Mouse (Mus musculus) neural tube, embryonic 12.5 days (tissue): ENCODE data around the gene Psmd1. TPM values are rescaled to one million over a fixed set of nuclear protein-coding genes. Genes with fewer than 3 reads are reported as not detected.

Source experiments
- ATAC-seq: fragments of 200-750 bp; cut with Nextera tagmentation; 2 replicates; pipeline ENCODE4 v1.8.0; 2017; ENCODE audit warnings: low read depth, mild to moderate bottlenecking, moderate TSS enrichment, moderate library complexity; ENCODE audit not compliant: low FRiP score
- H3K27ac ChIP-seq: fragments of 300-500 bp; sonication (generic); 2 replicates; pipeline ENCODE4 v1.5.1; 2016
- H3K27me3 ChIP-seq: fragments of 300-500 bp; sonication (generic); replicated peaks from 2 replicates; pipeline ENCODE4 v1.6.1; 2016; ENCODE audit warnings: mild to moderate bottlenecking
- H3K36me3 ChIP-seq: fragments of 300-500 bp; sonication (generic); 2 replicates; pipeline ENCODE4 v1.6.1; 2016; ENCODE audit warnings: mild to moderate bottlenecking
- H3K4me1 ChIP-seq: fragments of 300-500 bp; sonication (generic); 2 replicates; pipeline ENCODE4 v1.6.1; 2016
- H3K4me2 ChIP-seq: fragments of 300-500 bp; sonication (generic); replicated peaks from 2 replicates; pipeline ENCODE4 v1.6.1; 2016; ENCODE audit warnings: mild to moderate bottlenecking
- H3K4me3 ChIP-seq: fragments of 300-500 bp; sonication (generic); 2 replicates; pipeline ENCODE4 v1.5.1; 2016
- H3K9ac ChIP-seq: fragments of 300-500 bp; sonication (generic); 2 replicates; pipeline ENCODE4 v1.6.1; 2016; ENCODE audit warnings: mild to moderate bottlenecking
- H3K9me3 ChIP-seq: fragments of 300-500 bp; sonication (generic); 2 replicates; pipeline ENCODE4 v1.6.1; 2016; ENCODE audit warnings: mild to moderate bottlenecking
- WGBS: fragments of 180-500 bp; shearing (Covaris S2); methylation state at CpG from one replicate; pipeline ENCODE4 v1.1.7; 2016; 5-methylcytosine and 5-hydroxymethylcytosine counted together
- polyA plus RNA-seq: library from polyadenylated mRNA; unstranded; fragments of >200 nt; fragmentation: Nextera tagmentation; extraction: Ambion mirVana; gene quantifications from 2 replicates; pipeline ENCODE4 v1.2.1, GENCODE M21; 2016

Gene Psmd1
- polyA plus RNA-seq, 1 experiment from 2014 or later = 210 TPM

- Histone ChIP-seq H3K9ac (no peak overlapping the region), H3K4me2 (no peak overlapping the region), H3K36me3 (peaks cover 43% of the 10 kb centered on the region), H3K27me3 (no peaks in the 10 kb centered on the region), H3K27ac (no peak overlapping the region), H3K9me3 (no peaks in the 10 kb centered on the region), H3K4me3 (no peak overlapping the region), H3K4me1 (no peaks in the 10 kb centered on the region)
- 47% methylated on average over 7 of the region's 7 CpGs for WGBS
- peak; percentile 74 for ATAC-seq
Measured at GRCm38 (mm10) chr1:86178462-86179253, 114.5 kb downstream of the Psmd1 start.

GRCm38 (mm10) chr1:86182004-86182709 is 118.0 kb downstream of the Psmd1 start:
- Histone ChIP-seq H3K9me3 (no peaks in the 10 kb centered on the region), H3K4me1 (no peaks in the 10 kb centered on the region), H3K4me3 (no peak overlapping the region), H3K9ac (no peak overlapping the region), H3K27me3 (no peaks in the 10 kb centered on the region), H3K36me3 (peaks cover 21% of the 10 kb centered on the region; the same call in 1 of the 2 replicates), H3K27ac (no peak overlapping the region), H3K4me2 (no peak overlapping the region)
- 83% methylated on average over 5 of the region's 5 CpGs for WGBS
- no peak for ATAC-seq

GRCm38 (mm10) chr1:86183577-86184263 is 119.5 kb downstream of the Psmd1 start:
- H3K27ac ChIP-seq = no peak overlapping the region
- H3K36me3 ChIP-seq = peaks cover 9% of the 10 kb centered on the region; the same call in 1 of the 2 replicates
- no peak for ATAC-seq
- no peak overlapping the region for H3K9ac ChIP-seq
- no peaks in the 10 kb centered on the region for H3K27me3 ChIP-seq
- no peaks in the 10 kb centered on the region for H3K4me1 ChIP-seq
- no peak overlapping the region for H3K4me2 ChIP-seq
- WGBS = 81% methylated on average over 4 of the region's 4 CpGs
- H3K4me3 ChIP-seq = no peak overlapping the region
- no peaks in the 10 kb centered on the region for H3K9me3 ChIP-seq

- Histone ChIP-seq H3K4me1 (no peaks in the 10 kb centered on the region), H3K36me3 (peaks cover 15% of the 10 kb centered on the region), H3K9ac (no peak overlapping the region), H3K27me3 (no peaks in the 10 kb centered on the region), H3K4me2 (no peak overlapping the region), H3K4me3 (no peak overlapping the region), H3K27ac (no peak overlapping the region), H3K9me3 (no peaks in the 10 kb centered on the region)
- 90% methylated on average over 7 of the region's 7 CpGs for WGBS
- no peak for ATAC-seq
Measured at GRCm38 (mm10) chr1:86186762-86187161, 122.6 kb downstream of the Psmd1 start.

GRCm38 (mm10) chr1:86187856-86188255 is 123.7 kb downstream of the Psmd1 start:
- H3K27ac ChIP-seq = no peak overlapping the region
- H3K9ac ChIP-seq = no peak overlapping the region
- H3K9me3 ChIP-seq = no peaks in the 10 kb centered on the region
- no peak for ATAC-seq
- H3K4me3 ChIP-seq = no peak overlapping the region
- 79% methylated on average over 2 of the region's 2 CpGs for WGBS
- H3K27me3 ChIP-seq = no peaks in the 10 kb centered on the region
- H3K4me1 ChIP-seq = no peaks in the 10 kb centered on the region
- no peak overlapping the region for H3K4me2 ChIP-seq
- H3K36me3 ChIP-seq = peaks cover 19% of the 10 kb centered on the region

- no peaks in the 10 kb centered on the region for H3K9me3 ChIP-seq
- no peaks in the 10 kb centered on the region for H3K27me3 ChIP-seq
- H3K4me3 ChIP-seq = no peak overlapping the region
- no peak for ATAC-seq
- H3K9ac ChIP-seq = no peak overlapping the region
- no peak overlapping the region for H3K4me2 ChIP-seq
- H3K4me1 ChIP-seq = no peaks in the 10 kb centered on the region
- H3K27ac ChIP-seq = no peak overlapping the region
- 89% methylated on average over 2 of the region's 2 CpGs for WGBS
- peaks cover 20% of the 10 kb centered on the region for H3K36me3 ChIP-seq
Measured at GRCm38 (mm10) chr1:86188271-86188670, 124.1 kb downstream of the Psmd1 start.

Other genes with a start within 250 kb of the Psmd1 start
- 131 and 138 TPM in 2 replicates for gene Itm2c, start 170.1 kb upstream of the Psmd1 start, polyA plus RNA-seq
- 1.0 and 1.6 TPM in 2 replicates for gene 4933407L21Rik, start 135.9 kb upstream of the Psmd1 start, polyA plus RNA-seq
- 0.08 TPM in 1 of 2 replicates, not detected in the other for gene Gpr55, start 103.4 kb upstream of the Psmd1 start, polyA plus RNA-seq
- gene Spata3, start 47.6 kb upstream of the Psmd1 start, polyA plus RNA-seq = not detected in 2 replicates
- gene 2810459M11Rik, start 18.5 kb upstream of the Psmd1 start, polyA plus RNA-seq = 1.1 and 1.6 TPM in 2 replicates
- 0.27 and 0.42 TPM in 2 replicates for gene Htr2b, start 47.6 kb downstream of the Psmd1 start, polyA plus RNA-seq
- gene Gm21972, start 69.2 kb downstream of the Psmd1 start, polyA plus RNA-seq = not detected in 2 replicates
- gene Armc9, start 90.4 kb downstream of the Psmd1 start, polyA plus RNA-seq = 36.7 and 37.0 TPM in 2 replicates
- 2.4 and 3.1 TPM in 2 replicates for gene B3gnt7, start 238.4 kb downstream of the Psmd1 start, polyA plus RNA-seq